Mouse (Mus musculus) ES-Bruce4 (cell line): ENCODE measurements around the gene Sfxn3. TPM values are rescaled to one million over a fixed set of nuclear protein-coding genes. Genes with fewer than 3 reads are reported as not detected.

Experiments
- H3K27ac ChIP-seq: 2 replicates; pipeline ENCODE4 v1.5.1; 2012; ENCODE audit warnings: low read length, inconsistent platforms; ENCODE audit not compliant: insufficient read depth
- H3K27me3 ChIP-seq: 2 replicates; pipeline ENCODE4 v1.6.1; 2012; ENCODE audit warnings: mild to moderate bottlenecking, low read length, inconsistent platforms; ENCODE audit not compliant: control insufficient read depth, poor library complexity, insufficient read depth, severe bottlenecking
- H3K36me3 ChIP-seq: 2 replicates; pipeline ENCODE4 v1.6.1; 2012; ENCODE audit warnings: inconsistent platforms, mild to moderate bottlenecking, low read length, moderate library complexity; ENCODE audit not compliant: control insufficient read depth, poor library complexity, insufficient read depth, severe bottlenecking
- H3K4me1 ChIP-seq: one replicate; pipeline ENCODE4 v1.8.1; 2011; ENCODE audit warnings: low read length; ENCODE audit not compliant: control insufficient read depth, insufficient read depth
- H3K4me3 ChIP-seq: 2 replicates; pipeline ENCODE4 v1.5.1; 2011; ENCODE audit warnings: low read depth, mild to moderate bottlenecking, low read length
- H3K9ac ChIP-seq: 2 replicates; pipeline ENCODE4 v1.6.1; 2012; ENCODE audit warnings: low read depth, mild to moderate bottlenecking, inconsistent platforms; ENCODE audit not compliant: poor library complexity, severe bottlenecking
- H3K9me3 ChIP-seq: replicated peaks from 2 replicates; pipeline ENCODE4 v1.6.1; 2012; ENCODE audit warnings: mild to moderate bottlenecking, low read length, inconsistent platforms; ENCODE audit not compliant: control insufficient read depth, poor library complexity, insufficient read depth, severe bottlenecking
- CTCF ChIP-seq: IDR thresholded peaks from one replicate; pipeline ENCODE4 v1.8.1; 2011; ENCODE audit warnings: low read depth, low read length
- EP300 ChIP-seq: IDR thresholded peaks from 2 replicates; pipeline ENCODE4 v1.6.1; 2011; ENCODE audit warnings: low read depth, low read length; ENCODE audit not compliant: insufficient read depth
- POLR2A ChIP-seq: IDR thresholded peaks from one replicate; pipeline ENCODE4 v1.8.1; 2011; ENCODE audit warnings: low read length; ENCODE audit not compliant: insufficient read depth
- polyA plus RNA-seq: library from polyadenylated mRNA; stranded (reverse); fragments of >200 nt; gene quantifications from 2 replicates; pipeline ENCODE4 v1.2.4, GENCODE M21; 2011; ENCODE audit warnings: low read depth; ENCODE audit not compliant: missing spikeins, insufficient read depth, insufficient read length

The Sfxn3 gene
- polyA plus RNA-seq, 1 experiment = 15.6 TPM

- no peak overlapping the region for H3K9ac ChIP-seq
- no peak overlapping the region for H3K27ac ChIP-seq
- H3K27me3 ChIP-seq = no peaks in the 10 kb centered on the region
- peaks cover 8% of the 10 kb centered on the region for H3K4me1 ChIP-seq
- H3K36me3 ChIP-seq = peaks cover 35% of the 10 kb centered on the region
- no peaks in the 10 kb centered on the region for H3K9me3 ChIP-seq
- TF ChIP-seq POLR2A (no peak), EP300 (no peak), CTCF (peak; percentile 11)
- H3K4me3 ChIP-seq = no peak overlapping the region
Observed at GRCm38 (mm10) chr19:45012636-45013035, 34.7 kb upstream of the Sfxn3 start.

DNA sequence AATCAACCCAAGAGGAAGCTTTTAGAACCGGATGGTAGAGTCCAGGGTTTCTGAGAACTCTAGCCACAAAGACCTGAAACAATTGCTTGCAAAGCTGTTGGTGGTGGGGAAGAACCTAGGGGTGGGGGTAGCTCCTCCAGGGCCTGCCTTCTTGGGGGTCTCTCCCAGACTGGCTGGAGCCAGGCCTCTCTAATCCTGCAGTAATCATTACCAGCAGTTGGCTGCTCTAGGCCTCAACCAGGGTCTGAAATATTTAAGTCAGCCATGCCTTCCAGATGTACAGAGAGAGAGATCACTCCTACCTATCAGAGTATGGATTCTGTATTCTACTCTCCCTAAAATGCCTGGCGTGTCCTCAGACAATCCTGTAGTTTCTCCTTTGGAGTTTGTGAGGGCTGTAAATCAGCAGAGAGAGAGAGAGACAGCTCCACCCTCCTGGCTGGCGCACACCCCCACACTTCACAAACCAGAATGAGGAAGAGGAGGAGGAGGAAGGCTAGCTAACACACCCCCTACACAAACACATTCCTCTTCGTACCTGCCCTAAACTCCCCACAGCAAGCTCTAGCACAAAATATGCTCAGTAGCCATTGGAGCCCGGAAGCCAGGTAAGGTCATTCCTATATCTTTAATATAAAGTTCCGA, 33.6 kb upstream of the Sfxn3 start:
- H3K4me1 ChIP-seq = peaks cover 7% of the 10 kb centered on the region
- H3K27me3 ChIP-seq = no peaks in the 10 kb centered on the region
- H3K9ac ChIP-seq = no peak overlapping the region
- no peak overlapping the region for H3K4me3 ChIP-seq
- no peaks in the 10 kb centered on the region for H3K9me3 ChIP-seq
- H3K27ac ChIP-seq = peak overlapping the region; percentile 60
- H3K36me3 ChIP-seq = peaks cover 29% of the 10 kb centered on the region
- TF ChIP-seq CTCF (no peak), POLR2A (no peak), EP300 (no peak)

DNA sequence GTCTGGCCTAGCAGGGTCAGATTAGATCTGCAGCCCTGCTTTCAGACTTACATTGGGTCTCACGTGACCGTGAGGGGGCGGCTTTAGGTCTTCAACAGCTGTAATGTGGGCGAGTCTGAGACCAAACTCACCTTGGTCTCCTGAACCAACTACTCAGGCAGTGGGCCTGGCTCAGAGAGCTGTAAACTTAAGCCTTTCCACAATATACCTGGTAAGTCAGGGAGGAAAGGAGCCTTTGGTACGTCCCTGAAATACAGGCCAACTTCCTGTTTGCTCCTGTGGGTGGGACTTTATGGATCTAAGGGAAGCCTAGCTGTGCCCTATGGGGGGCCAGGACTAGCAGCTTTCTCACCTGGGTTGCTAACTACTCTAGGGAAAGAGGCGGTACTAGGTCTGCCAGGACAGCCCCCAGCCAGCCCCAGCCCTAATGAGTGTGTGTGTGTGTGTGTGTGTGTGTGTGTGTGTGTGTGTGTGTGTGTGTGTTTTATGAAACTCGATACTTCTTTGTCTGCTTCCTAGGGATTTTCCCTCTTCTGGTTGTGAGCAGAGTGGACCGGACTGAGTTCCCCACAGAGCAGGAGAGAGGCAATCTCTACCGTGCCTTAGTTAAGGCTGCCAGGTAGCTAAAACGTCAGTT, 32.9 kb upstream of the Sfxn3 start, which contains the start of gene Lzts2:
TSS of gene Lzts2 (plus strand) at position 80 of the 637 bp plus-strand sequence.
- H3K36me3 ChIP-seq = peaks cover 23% of the 10 kb centered on the region
- no peak for TF ChIP-seq CTCF
- TF ChIP-seq POLR2A = no peak
- TF ChIP-seq EP300 = no peak
- peak within 1 kb of the TSS; percentile 83 for H3K4me3 ChIP-seq
- no peaks in the 10 kb centered on the region for H3K9me3 ChIP-seq
- no peaks in the 10 kb centered on the region for H3K27me3 ChIP-seq
- H3K27ac ChIP-seq = peak within 1 kb of the TSS; percentile 60
- peak within 1 kb of the TSS; percentile 86 for H3K9ac ChIP-seq
- peaks cover 7% of the 10 kb centered on the region for H3K4me1 ChIP-seq

GRCm38 (mm10) chr19:45014981-45015402, 32.3 kb upstream of the Sfxn3 start:
- Histone ChIP-seq H3K4me3 (peak overlapping the region; percentile 83), H3K9me3 (no peaks in the 10 kb centered on the region), H3K27me3 (no peaks in the 10 kb centered on the region), H3K36me3 (peaks cover 20% of the 10 kb centered on the region), H3K9ac (peak overlapping the region; percentile 86), H3K4me1 (peaks cover 7% of the 10 kb centered on the region), H3K27ac (peak overlapping the region; percentile 60)
- TF ChIP-seq CTCF (no peak), EP300 (no peak), POLR2A (no peak)

- H3K27me3 ChIP-seq = no peaks in the 10 kb centered on the region
- no peak for TF ChIP-seq CTCF
- TF ChIP-seq POLR2A = no peak
- TF ChIP-seq EP300 = peak; percentile 80; the same call in 1 of the 2 replicates
- peak overlapping the region; percentile 86 for H3K9ac ChIP-seq
- peak overlapping the region; percentile 83 for H3K4me3 ChIP-seq
- H3K4me1 ChIP-seq = peaks cover 7% of the 10 kb centered on the region
- peak overlapping the region; percentile 49 for H3K27ac ChIP-seq
- no peaks in the 10 kb centered on the region for H3K9me3 ChIP-seq
- H3K36me3 ChIP-seq = peaks cover 13% of the 10 kb centered on the region
Observed at GRCm38 (mm10) chr19:45015518-45016281, 31.6 kb upstream of the Sfxn3 start.
